Mouse (Mus musculus) olfactory bulb, adult 2 months (tissue): ENCODE measurements around the gene Btbd9.

Experiments
- CTCF ChIP-seq: fragments of 200-500 bp; IDR thresholded peaks from 2 replicates; pipeline ENCODE4 v1.5.1; 2012; ENCODE audit warnings: low read depth, mild to moderate bottlenecking, low read length, moderate library complexity; ENCODE audit not compliant: insufficient read depth
- POLR2A ChIP-seq: fragments of 200-500 bp; IDR thresholded peaks from 2 replicates; pipeline ENCODE4 v1.6.1; 2012; ENCODE audit warnings: mild to moderate bottlenecking, low read depth, low read length, moderate library complexity; ENCODE audit not compliant: insufficient read depth

DNA sequence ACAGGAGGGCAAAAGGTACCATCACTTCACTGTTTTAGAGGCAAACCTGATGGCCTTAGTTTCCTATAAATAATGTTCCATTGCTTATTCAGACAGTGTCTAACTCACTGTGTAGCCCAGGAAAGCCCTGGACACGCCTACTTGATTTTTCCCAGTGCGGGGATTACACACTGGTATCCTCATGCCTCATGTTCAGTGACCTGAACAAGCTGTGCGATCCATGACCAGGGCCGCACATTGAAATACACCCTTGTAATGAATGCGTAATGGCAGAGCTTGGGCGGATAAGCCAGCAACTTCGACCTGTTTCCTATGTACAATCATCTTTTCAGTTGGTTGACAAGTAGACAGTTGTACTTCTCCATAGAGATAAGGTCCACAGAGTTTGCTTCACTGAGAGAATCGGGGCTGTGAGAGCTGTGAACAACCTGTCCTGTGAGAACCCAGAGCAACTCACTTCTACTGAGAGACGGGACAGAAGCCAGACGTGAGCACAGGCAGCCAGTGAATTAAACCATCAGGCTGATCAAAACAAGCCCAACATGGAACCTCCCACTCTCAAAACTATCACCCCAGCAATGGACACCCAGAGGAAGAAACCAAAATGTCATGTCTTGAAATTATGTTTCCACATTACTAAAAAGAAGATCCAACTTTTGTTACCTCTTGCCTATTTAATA, 145.2 kb downstream of the Btbd9 start:
- TF ChIP-seq POLR2A (no peak), CTCF (no peak)
